Mouse (Mus musculus) myocyte (in vitro differentiated cells): ENCODE data around the gene Nid2.

Source experiments
- CEBPB ChIP-seq: IDR thresholded peaks from 2 replicates; pipeline ENCODE4 v1.6.1; 2011; ENCODE audit warnings: mild to moderate bottlenecking, moderate library complexity; ENCODE audit not compliant: poor library complexity, insufficient read depth, severe bottlenecking
- POLR2A ChIP-seq: IDR thresholded peaks from one replicate; pipeline ENCODE4 v1.6.1; 2011; ENCODE audit warnings: low read depth, mild to moderate bottlenecking, control low read depth, moderate library complexity; ENCODE audit not compliant: insufficient read length
- POLR2AphosphoS2 ChIP-seq: IDR thresholded peaks from one replicate; pipeline ENCODE4 v1.6.1; 2011; ENCODE audit warnings: low read depth, control low read depth; ENCODE audit not compliant: insufficient read length
- TCF12 ChIP-seq: IDR thresholded peaks from one replicate; pipeline ENCODE4 v1.6.1; 2011; ENCODE audit warnings: mild to moderate bottlenecking, control low read depth; ENCODE audit not compliant: poor library complexity, insufficient read depth, severe bottlenecking

DNA sequence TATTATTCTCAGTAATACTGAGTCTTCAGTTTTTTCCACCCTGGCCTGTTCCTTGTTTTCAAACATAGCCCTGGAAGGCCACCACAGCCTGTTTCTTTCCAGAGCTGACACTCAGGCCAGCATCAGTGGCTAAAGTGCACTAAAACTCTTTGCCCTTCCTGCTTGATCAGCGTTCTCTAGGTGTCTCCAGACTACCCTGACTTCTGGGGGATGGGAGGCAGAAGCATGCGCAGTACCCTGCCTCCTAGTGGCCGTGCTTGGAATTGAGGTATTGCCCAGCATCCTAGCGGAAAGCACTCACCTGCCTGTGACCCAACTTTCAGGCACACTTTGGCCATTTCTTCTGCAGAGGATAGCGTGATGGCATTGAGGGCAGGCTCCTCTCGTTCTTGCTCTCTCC, 25.8 kb downstream of the Nid2 start:
- no peak for TF ChIP-seq POLR2A
- TF ChIP-seq POLR2AphosphoS2 = no peak
- no peak for TF ChIP-seq TCF12
- no peak for TF ChIP-seq CEBPB
